Mouse (Mus musculus) neutrophil, adult 59 days (primary cell): ENCODE results near the gene Rae1. TPM values are rescaled to one million over a fixed set of nuclear protein-coding genes. Genes with fewer than 3 reads are reported as not detected.

ENCODE experiments used
- total RNA-seq, 2 experiments: library from RNA; stranded (reverse); gene quantifications; 1 replicate in 1 of 2; 2 replicates in 1 of 2; pipeline ENCODE4 v1.2.4; 2023

Rae1 gene
- 10 to 100 TPM; 51.3 to 52.4 TPM for total RNA-seq

GRCm38 (mm10) chr2:172999630-173000284 lies at the start of gene Rae1:
Rae1 (plus strand) TSS chr2:173000117.

GRCm38 (mm10) chr2:172977409-172978130 lies 22.3 kb upstream of the Rae1 start, which contains the start of gene Spo11:
Spo11 (plus strand) TSS chr2:172977700.

GRCm38 (mm10) chr2:173020430-173020829 lies 20.5 kb downstream of the Rae1 start, which contains the start of gene Rbm38:
Rbm38 (plus strand) TSS chr2:173020498.

Other genes with a start within 250 kb of the Rae1 start
- not detected for gene Bmp7, start 59.8 kb upstream of the Rae1 start, total RNA-seq
- gene Spo11, start 22.4 kb upstream of the Rae1 start, total RNA-seq, result not detected
- 100 to 1,000 TPM; 151 TPM for gene Rbm38, start 20.4 kb downstream of the Rae1 start, total RNA-seq
- gene Ctcfl, start 119.4 kb downstream of the Rae1 start, total RNA-seq, result not detected
- under 1 TPM in 1 of 2 experiments, not detected in 1; 0.13 TPM for gene Pck1, start 152.9 kb downstream of the Rae1 start, total RNA-seq
- gene Zbp1, start 218.8 kb downstream of the Rae1 start, total RNA-seq, result 10 to 100 TPM; 26.6 to 26.7 TPM